Mouse (Mus musculus): ENCODE measurements around the gene Cldn10.

DNA sequence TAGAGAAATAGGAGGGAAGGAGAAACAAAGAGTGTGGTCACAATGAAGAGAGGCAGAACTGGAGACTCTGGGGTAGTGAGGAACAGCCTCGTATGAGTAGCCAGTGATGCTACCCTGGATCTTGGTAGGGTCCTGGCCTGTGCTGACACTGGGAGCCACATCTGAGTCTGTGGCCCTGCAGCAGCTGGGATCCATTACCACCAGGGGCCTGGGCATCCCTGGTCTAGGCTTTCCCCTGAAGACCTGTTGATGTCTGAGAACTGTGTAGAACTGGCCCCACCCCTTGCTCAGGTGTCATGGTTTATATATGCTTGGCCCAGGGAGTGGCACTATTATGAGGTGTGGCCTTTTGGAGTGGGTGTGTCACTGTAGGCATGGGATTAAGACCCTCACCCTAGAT is 12.2 kb upstream of the Cldn10 start:
- TF ChIP-seq POLR2A (IDR thresholded peaks at IDR 0.05; ENCODE audit: insufficient read depth, low read depth, low read length) (no peak), CTCF (IDR thresholded peaks at IDR 0.05) (no peak), EP300 (IDR thresholded peaks at IDR 0.05; ENCODE audit: insufficient read depth, low read depth, low read length) (no peak)

All from heart, adult 2 months (tissue).